Mouse (Mus musculus): Measurements from ENCODE around the gene Cap2. TPM values are rescaled to one million over a fixed set of nuclear protein-coding genes. Genes with fewer than 3 reads are reported as not detected.
A peak's percentile ranks its signal among the peaks of the same experiment; 100 is the strongest.

The Cap2 gene
- total and polyA plus RNA-seq, 3 experiments = 115 to 147 (median 135) TPM

DNA sequence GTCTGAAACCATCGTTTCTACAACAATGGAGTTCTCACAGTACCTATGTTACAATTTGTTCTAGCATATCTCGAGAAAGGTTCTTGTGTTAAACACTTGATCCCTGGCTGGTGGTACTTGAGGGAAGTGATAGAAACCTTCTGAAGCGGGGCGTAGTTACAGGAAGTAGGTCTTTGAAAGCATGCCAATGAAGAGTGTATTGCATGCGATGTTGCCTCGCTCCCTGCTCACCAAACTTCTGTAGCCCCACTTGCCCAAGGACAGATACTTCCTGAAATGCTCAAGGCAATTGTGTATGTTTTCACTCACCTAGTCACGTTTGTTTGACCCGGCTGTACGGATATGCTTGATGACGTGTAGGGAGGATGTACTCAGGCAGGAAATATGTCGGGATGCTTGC is 101.0 kb downstream of the Cap2 start:
- Histone ChIP-seq H3K9ac (ENCODE audit: low read depth, low read length) (no peak overlapping the region), H3K4me1 (ENCODE audit: control insufficient read depth, insufficient read depth, low read length) (peaks cover 2% of the 10 kb centered on the region; the same call in 1 of the 2 replicates), H3K79me2 (replicated peaks; ENCODE audit: control insufficient read depth, insufficient read depth, low read length) (no peaks in the 10 kb centered on the region), H3K27ac (no peak overlapping the region), H3K4me3 (no peak overlapping the region), H3K27me3 (ENCODE audit: control insufficient read depth, insufficient read depth, low read length) (no peaks in the 10 kb centered on the region), H3K36me3 (ENCODE audit: control insufficient read depth, insufficient read depth, low read length) (no peaks in the 10 kb centered on the region)
- intact Hi-C loops (cut with DNase I) = no loop called here
- TF ChIP-seq CTCF (IDR thresholded peaks at IDR 0.05) (no peak), EP300 (IDR thresholded peaks at IDR 0.05; ENCODE audit: insufficient read depth, low read depth, low read length) (no peak), POLR2A (IDR thresholded peaks at IDR 0.05; ENCODE audit: insufficient read depth, low read depth, low read length) (no peak)
- DNase-seq = no peak
- 57% methylated on average over 11 of the region's 11 CpGs for WGBS

DNA sequence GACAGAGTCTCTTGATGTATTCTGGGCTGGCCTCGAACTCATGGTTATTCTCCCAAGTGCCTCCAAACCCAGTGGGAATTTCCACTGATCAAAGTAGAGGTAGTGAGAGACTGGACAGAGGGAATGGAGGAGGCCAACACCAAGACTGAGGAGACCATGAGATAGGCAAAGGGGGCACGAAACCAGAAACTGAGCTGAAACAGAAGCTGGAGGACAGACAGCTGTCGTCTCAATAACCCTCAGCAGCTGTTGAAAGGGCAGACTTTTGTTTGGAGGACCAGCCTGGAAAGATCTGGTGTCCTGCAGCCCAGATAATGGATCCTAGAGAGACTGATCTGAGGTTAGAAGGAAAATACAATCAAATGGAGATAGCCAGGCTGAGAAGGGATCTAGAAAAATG is 109.4 kb downstream of the Cap2 start:
- no peaks in the 10 kb centered on the region for H3K79me2 ChIP-seq (replicated peaks; ENCODE audit: control insufficient read depth, insufficient read depth, low read length)
- WGBS = 45% methylated on average over 3 of the region's 3 CpGs
- peaks cover 2% of the 10 kb centered on the region; the same call in 1 of the 2 replicates for H3K4me1 ChIP-seq (ENCODE audit: control insufficient read depth, insufficient read depth, low read length)
- TF ChIP-seq CTCF (IDR thresholded peaks at IDR 0.05) (no peak), POLR2A (IDR thresholded peaks at IDR 0.05; ENCODE audit: insufficient read depth, low read depth, low read length) (no peak), EP300 (IDR thresholded peaks at IDR 0.05; ENCODE audit: insufficient read depth, low read depth, low read length) (no peak)
- no peak overlapping the region for H3K9ac ChIP-seq (ENCODE audit: low read depth, low read length)
- no peak overlapping the region for H3K4me3 ChIP-seq
- intact Hi-C loops (cut with DNase I) = no loop called here
- DNase-seq = no peak
- no peak overlapping the region for H3K27ac ChIP-seq
- peaks cover 4% of the 10 kb centered on the region; the same call in 1 of the 2 replicates for H3K36me3 ChIP-seq (ENCODE audit: control insufficient read depth, insufficient read depth, low read length)
- H3K27me3 ChIP-seq (ENCODE audit: control insufficient read depth, insufficient read depth, low read length) = no peaks in the 10 kb centered on the region

DNA sequence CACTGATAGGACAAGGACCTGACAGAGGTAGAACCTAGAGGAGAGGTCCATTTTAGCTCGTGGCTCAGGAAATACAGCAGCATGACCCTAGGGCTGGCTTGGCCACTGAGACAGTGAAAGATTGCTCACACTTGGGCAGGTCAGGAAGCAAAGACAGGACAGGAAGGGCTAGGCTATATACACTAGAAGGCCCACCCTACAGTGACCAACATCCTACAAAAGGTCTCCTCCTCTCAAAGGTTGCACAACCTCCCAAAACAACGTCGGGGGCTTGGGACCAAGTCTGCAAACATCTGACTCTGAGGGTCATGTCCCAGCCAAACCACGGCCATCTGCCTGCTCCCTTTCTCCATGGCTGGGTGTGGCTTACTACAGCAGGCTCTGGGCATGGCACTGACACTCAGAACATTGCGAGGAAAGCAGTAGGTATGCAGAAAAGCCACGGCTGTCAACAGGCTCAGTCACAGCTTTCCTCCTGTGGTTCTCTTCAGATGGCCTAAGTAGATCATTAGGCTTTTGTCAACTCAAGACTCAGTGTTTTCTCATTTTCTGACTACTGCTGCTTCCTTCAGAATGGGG is 112.1 kb downstream of the Cap2 start:
- intact Hi-C loops (cut with DNase I) = no loop called here
- Histone ChIP-seq H3K4me1 (ENCODE audit: control insufficient read depth, insufficient read depth, low read length) (peaks cover 2% of the 10 kb centered on the region; the same call in 1 of the 2 replicates), H3K4me3 (no peak overlapping the region), H3K79me2 (replicated peaks; ENCODE audit: control insufficient read depth, insufficient read depth, low read length) (no peaks in the 10 kb centered on the region), H3K36me3 (ENCODE audit: control insufficient read depth, insufficient read depth, low read length) (peaks cover 4% of the 10 kb centered on the region; the same call in 1 of the 2 replicates), H3K27me3 (ENCODE audit: control insufficient read depth, insufficient read depth, low read length) (no peaks in the 10 kb centered on the region), H3K9ac (ENCODE audit: low read depth, low read length) (no peak overlapping the region), H3K27ac (no peak overlapping the region)
- TF ChIP-seq POLR2A (IDR thresholded peaks at IDR 0.05; ENCODE audit: insufficient read depth, low read depth, low read length) (no peak), CTCF (IDR thresholded peaks at IDR 0.05) (no peak), EP300 (IDR thresholded peaks at IDR 0.05; ENCODE audit: insufficient read depth, low read depth, low read length) (no peak)
- DNase-seq = no peak
- WGBS = 60% methylated on average over 6 of the region's 6 CpGs

DNA sequence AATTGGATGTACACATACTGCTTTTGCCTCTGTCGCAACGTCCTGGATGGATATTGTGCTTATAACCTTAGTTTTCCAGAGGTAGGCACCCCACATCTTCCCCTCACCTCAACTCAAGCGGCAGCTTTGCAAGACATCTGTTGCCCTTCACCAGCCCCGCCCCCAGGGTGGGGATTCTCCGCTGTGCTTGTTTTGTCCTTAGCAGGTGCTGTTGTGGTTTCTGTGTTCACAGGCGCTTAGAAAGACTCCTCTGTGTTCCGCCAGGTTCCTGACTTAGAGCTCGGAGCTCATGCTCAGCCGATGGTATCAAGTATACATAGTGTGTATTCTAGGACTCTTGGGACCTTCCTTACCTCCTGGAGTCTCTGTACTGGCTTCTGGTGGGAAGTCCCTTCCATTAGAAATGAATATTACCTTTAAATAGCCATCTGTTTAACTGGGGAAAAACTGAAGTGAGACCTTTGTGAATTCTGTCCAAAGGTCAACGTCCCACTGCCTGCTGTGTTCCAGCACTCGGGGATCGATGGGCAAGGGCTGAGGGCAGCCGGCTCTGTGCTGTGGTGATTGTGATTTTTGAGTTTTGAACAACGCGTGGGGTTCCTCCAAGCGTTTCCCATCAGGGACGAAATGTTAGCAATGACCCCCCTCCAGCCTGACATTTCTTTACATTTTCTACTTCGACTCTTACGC is 115.2 kb downstream of the Cap2 start:
- H3K36me3 ChIP-seq (ENCODE audit: control insufficient read depth, insufficient read depth, low read length) = no peaks in the 10 kb centered on the region
- H3K4me1 ChIP-seq (ENCODE audit: control insufficient read depth, insufficient read depth, low read length) = no peaks in the 10 kb centered on the region
- H3K79me2 ChIP-seq (replicated peaks; ENCODE audit: control insufficient read depth, insufficient read depth, low read length) = no peaks in the 10 kb centered on the region
- H3K27ac ChIP-seq = no peak overlapping the region
- 91% methylated on average over 19 of the region's 19 CpGs for WGBS
- no peak overlapping the region for H3K9ac ChIP-seq (ENCODE audit: low read depth, low read length)
- no peaks in the 10 kb centered on the region for H3K27me3 ChIP-seq (ENCODE audit: control insufficient read depth, insufficient read depth, low read length)
- no peak for TF ChIP-seq POLR2A (IDR thresholded peaks at IDR 0.05; ENCODE audit: insufficient read depth, low read depth, low read length)
- no peak for TF ChIP-seq CTCF (IDR thresholded peaks at IDR 0.05)
- no peak for TF ChIP-seq EP300 (IDR thresholded peaks at IDR 0.05; ENCODE audit: insufficient read depth, low read depth, low read length)
- no peak overlapping the region for H3K4me3 ChIP-seq
- peak in 1 of 2 experiments; percentile 42 for DNase-seq
- intact Hi-C loops (cut with DNase I) = no loop called here

DNA sequence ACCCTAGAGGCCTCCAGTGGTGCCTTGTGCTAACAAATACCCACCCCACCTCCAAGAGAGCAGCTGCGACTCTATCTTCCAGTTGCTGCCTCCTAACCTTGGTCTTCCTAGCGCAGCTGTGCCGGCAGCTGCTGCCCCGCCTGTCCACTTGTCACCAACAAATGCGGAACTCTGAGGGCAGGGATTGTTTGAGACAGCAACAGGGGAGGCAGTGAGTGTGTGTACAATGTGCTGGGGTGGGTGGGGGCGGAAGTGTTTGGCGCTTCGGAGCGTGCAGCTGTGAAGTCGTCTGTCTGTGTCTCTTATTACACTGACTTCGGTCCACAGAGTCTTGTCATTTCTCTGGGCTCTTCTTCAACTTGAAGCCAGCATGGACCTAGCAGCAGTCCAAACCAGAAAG is 118.0 kb downstream of the Cap2 start:
- TF ChIP-seq POLR2A (IDR thresholded peaks at IDR 0.05; ENCODE audit: insufficient read depth, low read depth, low read length) (no peak), EP300 (IDR thresholded peaks at IDR 0.05; ENCODE audit: insufficient read depth, low read depth, low read length) (no peak), CTCF (IDR thresholded peaks at IDR 0.05) (no peak)
- Histone ChIP-seq H3K27me3 (ENCODE audit: control insufficient read depth, insufficient read depth, low read length) (no peaks in the 10 kb centered on the region), H3K4me1 (ENCODE audit: control insufficient read depth, insufficient read depth, low read length) (no peaks in the 10 kb centered on the region), H3K79me2 (replicated peaks; ENCODE audit: control insufficient read depth, insufficient read depth, low read length) (no peaks in the 10 kb centered on the region), H3K9ac (ENCODE audit: low read depth, low read length) (no peak overlapping the region), H3K27ac (no peak overlapping the region), H3K4me3 (no peak overlapping the region), H3K36me3 (ENCODE audit: control insufficient read depth, insufficient read depth, low read length) (no peaks in the 10 kb centered on the region)
- intact Hi-C loops (cut with DNase I) = no loop called here
- peak in 1 of 2 experiments; percentile 33 for DNase-seq
- WGBS = 64% methylated on average over 11 of the region's 11 CpGs

Data from heart, adult 2 months (tissue).